Mouse (Mus musculus) thymus, postnatal 4 days (tissue): ENCODE measurements around the gene Olfr744.
"Not testable (repeated sequence)": the region's sequence is repeated elsewhere in the genome, so short reads cannot be mapped to it uniquely, and the experiment has no call there.

Source experiments
- DNase-seq: peaks from one replicate; pipeline ENCODE4 v3.0.0; 2021

Gene Olfr744

GRCm38 (mm10) chr14:50614579-50614978 lies at the start of gene Olfr744:
TSS of gene Olfr744 (plus strand) at chr14:50614879.
- DNase-seq: no peak

- not testable (repeated sequence) for DNase-seq
Measured at GRCm38 (mm10) chr14:50573056-50573455, 41.6 kb upstream of the Olfr744 start.

DNA sequence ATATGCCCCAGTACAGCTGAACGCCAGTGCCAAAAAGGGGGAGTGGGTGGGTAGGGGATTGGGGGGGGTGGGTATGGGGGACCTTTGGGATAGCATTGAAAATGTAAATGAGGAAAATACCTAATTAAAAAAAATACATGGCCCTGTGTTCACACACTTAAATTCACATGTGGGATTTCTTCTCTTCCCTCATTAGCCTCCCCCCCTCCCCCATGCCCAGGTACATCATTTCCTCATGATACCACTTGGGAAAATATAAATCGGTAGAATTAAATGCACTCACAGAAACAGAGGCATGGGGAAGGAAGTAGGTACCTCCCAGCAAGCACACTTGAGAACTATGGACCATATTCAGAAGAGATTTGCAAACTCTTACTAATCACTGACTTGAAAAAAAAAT lies 24.4 kb downstream of the Olfr744 start, which contains the start of gene Olfr745:
Olfr745 (plus strand) TSS at position 301 of the 400 bp plus-strand sequence.
- no peak for DNase-seq

- no peak for DNase-seq
Measured at GRCm38 (mm10) chr14:50646783-50647182, 32.1 kb downstream of the Olfr744 start, which contains the start of gene Olfr746. TSS of gene Olfr746 (plus strand) at chr14:50647083.
